Mouse (Mus musculus) frontal cortex, postnatal 10 days (tissue): Measurements from ENCODE around the gene Ddx41.

Experiments
- DNase-seq, 2 experiments: peaks; one replicate each; pipeline ENCODE4 v3.0.0; 2022; ENCODE audit warnings: low spot score in 2 of 2, mixed read lengths in 1 of 2

Gene Ddx41

DNA sequence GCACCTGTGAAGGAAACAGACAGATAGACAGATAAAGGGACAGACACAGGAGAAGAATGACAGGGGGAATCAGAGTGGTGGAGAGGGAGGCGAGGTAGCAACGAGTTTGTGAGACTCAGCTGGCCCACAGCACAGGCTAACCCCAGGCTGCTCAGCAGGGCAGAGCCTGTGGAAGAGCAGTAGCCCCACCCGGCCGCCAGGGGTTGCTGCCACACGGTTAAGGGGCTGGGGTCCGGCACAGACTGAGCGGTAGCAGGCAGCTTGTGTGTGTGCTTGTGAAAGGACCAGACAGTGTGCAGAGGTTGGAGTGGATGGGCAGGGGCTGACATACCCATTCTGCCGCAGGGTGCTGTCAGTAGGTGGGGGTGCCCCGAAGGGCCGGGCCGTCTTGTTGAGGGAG lies 28.6 kb downstream of the Ddx41 start:
- no peak for DNase-seq

DNA sequence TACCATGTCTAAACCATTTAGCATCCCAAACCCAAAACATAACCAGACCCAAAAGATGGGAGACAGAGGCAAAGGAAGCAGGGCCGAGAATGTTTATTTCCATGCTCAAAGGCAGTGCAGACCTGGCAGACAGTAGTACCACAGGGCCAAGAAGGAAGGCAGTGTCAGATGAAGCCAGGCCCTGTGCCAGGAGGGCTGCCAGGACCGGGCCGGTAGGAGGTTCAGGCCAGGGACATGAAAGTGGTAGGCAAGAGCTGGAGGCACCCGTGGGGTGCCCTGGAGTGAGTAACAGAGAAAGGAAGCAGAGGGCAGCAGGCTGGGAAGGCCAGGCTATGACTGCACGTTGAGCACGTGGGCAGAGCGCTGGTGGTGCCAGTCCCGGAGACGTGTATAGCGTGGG lies 29.8 kb downstream of the Ddx41 start:
- no peak for DNase-seq

DNA sequence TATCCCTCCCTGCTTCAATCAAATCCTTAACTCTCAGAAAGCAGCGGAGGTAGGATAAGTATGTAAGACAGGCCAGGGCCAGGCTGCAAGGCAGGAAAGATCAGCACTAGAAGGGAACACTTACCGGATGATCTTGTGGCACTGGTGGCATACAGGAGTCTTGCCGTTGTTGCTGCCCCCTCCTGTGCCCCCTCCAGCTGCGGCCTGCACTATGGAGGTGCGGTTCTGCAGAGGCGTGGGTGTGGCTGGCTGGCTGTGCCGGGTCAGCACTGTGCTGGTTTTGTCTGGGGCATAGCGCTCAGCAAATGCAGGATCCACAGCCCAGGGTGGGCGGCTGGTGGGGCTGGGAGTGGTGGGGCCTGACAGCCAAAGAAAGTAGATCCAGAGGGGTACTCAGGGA lies 30.6 kb downstream of the Ddx41 start:
- no peak for DNase-seq

DNA sequence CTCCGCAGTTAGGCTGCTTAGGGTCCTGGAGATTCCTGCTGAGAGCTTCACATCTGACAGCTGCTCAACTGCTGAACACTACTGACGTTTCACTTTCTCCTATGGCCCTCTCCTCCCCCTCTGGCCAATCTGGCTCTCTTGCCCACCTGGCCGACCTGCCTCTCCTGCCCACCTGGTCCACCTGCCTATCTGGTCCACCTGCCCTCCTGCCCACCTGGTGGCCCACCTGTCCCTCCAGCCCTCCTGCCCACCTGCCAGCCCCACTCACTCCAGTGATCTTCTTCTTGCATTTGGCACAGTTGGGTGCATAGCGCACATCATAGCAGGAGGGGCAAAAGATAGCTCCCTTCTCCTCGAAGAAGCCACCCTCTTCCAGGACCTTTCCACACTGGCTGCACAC lies 32.1 kb downstream of the Ddx41 start:
- no peak for DNase-seq

DNA sequence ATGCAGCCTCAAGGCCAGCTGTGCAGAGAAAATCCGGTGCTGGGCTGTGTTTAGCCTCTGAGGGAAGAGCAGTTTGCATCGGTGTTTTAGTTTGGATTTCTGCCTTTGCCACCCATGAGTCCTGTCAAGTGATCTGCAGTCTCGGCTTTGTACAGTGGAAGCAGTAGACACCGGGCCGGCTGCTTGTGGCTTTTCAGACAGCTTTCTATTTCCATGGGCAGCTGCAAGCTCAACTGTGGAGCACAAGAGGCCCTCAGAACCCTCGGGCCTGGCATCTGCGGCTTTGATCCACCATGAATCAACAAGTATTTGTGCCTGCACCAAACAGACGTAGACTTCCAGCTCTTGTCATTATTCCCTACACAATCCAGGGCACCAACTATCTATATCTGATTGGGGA lies 34.1 kb downstream of the Ddx41 start:
- no peak for DNase-seq

DNA sequence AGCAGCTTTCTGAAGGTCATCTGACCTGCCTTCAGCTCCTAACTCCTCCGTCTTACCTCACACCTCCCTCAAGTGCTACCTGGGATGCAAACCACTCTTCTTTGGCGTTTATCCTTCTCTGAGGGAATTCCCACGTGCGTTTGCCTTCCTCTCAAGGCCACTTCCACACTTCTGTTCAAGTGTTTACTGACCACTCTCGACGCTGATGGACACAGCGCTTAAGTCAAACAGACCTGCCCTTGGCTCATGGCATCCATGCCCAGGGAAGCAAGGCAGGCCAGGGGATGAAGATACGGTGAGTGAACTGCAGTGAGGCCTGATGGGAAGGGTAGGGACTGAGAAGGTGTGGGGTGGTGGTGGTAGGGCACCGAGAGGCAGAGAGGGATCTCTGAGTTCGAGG lies 35.9 kb downstream of the Ddx41 start:
- DNase-seq: no peak

DNA sequence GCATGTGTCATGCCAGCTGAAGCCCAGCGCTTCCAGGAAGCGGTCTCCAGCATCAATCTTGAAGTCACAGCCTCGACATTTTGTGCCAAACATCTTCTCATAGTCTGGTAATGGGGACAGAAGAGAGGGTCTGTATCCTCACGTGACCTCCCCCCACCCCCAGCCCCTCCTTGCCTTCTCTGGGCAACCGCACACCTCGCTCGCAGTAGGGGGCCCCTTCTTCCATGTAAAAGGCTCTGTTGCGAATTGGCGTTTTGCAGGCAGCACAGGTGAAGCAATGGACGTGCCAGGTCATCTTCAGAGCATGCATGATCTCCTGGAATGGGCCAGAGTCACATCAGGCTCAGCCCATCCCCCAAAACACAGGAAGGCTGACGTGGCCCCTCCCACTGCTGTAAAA lies 37.6 kb downstream of the Ddx41 start:
- no peak for DNase-seq

DNA sequence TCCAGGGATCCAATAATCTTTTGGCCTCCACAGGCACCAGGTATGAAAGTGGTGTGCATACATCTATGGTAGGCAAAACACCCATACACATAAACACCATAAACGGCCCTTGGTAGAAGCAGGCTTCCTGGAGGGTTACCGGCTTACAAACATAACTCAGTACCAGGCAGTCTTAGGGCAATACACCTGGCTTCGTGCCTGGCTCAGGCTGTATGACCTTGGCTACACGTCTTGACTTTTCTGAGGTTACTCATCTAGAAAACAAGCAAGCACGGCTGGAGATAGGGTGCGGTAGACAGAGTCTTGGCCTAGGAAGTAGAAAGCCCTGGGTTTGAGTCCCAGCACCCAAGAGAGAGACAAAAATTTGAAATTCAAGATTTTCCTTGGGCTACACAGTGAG lies 39.8 kb downstream of the Ddx41 start:
- DNase-seq: no peak

DNA sequence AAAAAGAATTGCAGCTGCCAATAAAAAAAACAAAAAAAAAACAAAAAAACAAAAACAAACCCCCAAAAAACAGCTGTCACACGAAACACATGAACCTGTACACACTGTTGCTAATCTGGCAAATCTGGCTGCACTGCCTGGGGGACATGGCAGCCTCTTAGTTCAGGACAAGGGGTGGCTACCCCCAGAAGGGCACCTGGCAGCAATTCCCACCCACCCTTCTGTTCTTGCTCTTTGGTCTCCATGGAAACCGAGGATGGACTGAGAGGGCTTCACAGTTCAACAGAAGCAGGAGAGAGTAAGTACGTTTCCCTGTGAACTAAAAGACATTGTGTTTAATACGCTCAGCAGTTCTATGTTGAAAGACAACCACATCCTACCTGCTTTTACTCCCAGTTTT lies 40.8 kb downstream of the Ddx41 start:
- no peak for DNase-seq

DNA sequence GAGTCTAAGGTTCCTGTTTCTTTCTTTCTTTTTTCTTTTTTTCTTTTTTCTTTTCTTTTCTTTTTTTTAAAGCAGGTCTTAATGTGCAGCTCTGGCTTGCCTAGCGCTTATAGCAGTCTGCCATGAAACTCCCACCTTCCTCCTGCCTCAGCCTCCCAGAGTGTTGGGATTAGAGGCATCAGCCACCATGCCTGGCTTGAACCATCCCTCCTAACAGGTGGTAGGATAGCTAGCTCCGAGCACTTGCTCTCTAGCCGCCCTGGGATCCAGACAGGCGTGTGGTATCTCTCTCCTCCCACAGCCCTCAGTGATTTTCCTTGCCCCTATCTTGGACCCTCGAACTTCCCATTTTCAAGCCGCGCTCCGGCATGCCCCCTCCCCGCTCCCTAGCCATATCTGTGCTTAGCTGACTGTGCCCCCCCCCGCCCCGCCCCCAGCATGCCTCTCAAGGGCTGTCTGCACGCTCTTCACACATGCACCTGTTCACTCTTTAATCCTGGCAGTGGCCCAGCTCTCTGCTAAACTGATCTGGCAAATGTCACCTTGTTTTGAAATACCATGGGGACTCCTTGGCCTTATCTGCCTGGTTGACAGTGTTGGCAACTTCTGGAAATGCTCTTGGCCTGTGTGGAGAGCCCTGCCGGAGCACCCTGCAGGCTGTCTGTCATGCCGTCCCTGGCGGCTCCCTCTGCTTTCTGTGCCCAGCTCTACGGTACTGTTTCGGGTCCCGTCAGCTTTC lies 41.4 kb downstream of the Ddx41 start:
- no peak for DNase-seq

DNA sequence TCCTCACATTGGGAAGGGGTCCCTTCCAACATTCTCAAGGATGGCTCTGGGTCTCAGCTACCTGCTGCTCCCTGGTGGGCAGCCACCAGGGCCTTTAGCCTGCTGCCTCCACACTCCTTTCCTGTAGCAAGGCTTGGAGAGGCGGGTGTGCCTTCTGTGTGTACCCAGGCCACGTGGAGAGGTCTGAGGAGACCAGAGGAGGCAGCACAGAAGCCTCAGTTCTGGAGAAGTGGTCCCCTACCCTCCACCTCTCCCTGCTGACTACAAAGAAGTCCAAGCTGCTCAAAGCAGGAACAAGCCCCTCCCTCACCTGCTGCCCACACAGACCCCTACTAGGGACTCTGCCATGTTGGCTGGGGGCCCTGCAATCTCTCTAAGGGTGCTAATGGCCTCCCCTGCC lies 42.2 kb downstream of the Ddx41 start:
- no peak for DNase-seq

DNA sequence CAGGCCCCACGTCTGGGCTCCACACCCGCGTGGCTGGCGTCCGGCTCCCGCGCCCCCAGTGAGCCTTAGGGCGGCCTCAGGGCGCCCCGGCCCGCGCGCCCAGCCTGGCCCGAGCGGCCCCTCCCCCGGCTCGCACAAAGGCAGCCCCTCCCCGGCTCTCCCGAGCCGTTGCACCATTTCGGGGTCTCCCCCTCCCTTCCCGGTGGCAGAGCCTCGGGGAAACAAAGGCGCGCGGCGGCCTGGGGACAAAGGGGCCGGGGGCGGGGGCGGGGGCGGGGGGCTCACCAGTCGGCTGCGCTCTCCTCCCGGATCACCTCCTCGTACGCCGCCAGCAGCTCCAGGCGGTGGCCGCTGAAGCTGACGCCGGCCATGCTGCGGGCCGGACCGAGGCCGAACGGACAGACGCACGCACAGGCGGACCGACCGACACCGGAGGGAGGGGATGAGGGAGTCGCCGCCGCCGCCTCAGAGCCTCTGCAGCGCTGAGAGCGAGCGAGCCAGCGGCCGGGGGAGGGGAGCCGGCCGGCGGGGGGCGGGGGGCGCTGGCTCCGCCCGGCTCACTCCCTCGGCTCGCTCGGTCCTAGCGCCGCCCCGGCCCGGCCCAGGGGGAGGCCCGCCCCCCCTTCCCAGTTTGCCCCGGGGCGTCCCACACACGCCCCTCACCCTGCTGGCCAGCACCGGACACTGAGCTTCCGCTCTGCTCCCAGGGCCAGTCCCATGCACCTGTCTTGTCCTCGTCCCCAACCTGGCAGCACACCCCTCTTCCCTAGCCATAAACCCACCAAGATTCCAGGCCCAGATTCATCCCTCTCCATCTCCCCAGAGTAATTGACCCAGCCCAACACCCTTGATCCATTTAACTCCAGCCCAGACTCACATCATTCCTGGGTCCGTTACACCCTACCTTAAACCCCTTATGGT lies 48.6 kb downstream of the Ddx41 start, which contains the start of gene Dbn1:
TSS of gene Dbn1 (minus strand) at position 534 of the 921 bp plus-strand sequence.
- DNase-seq: peak in 1 of 2 experiments; percentile 61

DNA sequence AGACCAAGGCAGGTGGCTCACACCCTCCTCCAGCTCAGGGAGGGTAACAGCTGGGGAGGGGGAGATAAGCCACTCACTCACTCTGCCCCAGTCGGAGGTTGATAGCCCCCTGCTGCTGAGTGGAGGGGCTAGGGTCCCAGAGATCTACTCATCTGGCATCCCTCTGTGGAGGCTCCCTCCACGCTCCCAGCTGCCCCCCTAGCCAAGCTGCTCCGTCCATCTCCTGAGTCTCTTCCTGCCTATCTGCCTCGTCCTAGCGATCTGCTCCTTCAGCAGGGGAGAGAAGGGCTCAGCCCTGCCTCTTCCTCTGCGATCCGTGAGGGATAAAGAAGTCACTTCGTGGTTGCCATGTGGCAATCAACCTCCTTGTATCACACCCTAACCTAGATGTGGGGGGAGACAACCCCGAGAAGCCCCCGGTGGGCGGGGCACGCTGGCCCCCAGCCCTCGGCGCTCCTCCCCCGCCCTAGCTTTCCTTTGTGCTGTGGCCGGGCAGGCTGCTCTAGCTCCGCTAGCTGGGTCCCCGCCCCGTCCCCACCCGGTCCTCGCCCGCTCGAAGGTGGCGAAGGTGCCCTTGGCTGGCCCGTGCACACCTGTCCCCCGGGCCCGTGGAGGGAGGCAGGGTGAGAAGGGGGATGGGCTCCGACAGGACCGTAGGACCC lies 49.4 kb downstream of the Ddx41 start:
- no peak for DNase-seq

DNA sequence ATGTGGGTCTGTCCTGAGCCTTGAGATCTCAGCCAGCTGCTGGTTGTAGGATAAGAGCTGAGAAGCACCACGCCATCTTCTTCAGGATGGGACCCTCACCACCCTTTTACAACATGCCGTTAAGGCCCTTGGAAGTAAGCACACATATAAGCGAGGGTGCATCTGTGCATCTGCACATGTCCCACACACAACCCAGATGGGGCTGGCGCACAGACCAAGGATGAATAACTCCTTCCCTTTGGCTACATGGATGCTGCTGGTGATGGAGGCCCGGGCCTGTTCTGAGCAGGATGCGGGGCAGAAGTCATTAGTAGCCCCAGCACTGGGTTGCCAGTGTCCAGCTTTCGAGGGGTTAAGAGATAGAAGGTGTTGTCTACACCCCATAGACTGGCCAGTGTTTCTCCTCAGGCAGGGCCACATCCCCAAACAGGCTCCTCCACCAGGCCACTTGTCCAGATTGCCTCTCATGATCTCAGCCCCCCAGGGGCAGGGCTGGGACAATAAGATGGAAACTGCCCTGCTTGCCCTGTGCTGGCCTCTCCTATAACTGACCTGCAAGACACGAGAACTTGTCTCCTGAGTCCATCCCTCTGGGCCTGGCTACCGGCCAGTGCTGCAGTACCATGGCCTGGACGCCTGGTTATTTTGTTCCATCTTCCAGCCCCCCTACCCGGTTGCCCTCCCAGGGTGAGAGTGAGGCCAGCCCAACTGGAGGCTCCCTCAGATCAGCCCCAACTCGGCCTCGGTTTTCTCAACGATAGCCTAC lies 50.2 kb downstream of the Ddx41 start:
- no peak for DNase-seq

DNA sequence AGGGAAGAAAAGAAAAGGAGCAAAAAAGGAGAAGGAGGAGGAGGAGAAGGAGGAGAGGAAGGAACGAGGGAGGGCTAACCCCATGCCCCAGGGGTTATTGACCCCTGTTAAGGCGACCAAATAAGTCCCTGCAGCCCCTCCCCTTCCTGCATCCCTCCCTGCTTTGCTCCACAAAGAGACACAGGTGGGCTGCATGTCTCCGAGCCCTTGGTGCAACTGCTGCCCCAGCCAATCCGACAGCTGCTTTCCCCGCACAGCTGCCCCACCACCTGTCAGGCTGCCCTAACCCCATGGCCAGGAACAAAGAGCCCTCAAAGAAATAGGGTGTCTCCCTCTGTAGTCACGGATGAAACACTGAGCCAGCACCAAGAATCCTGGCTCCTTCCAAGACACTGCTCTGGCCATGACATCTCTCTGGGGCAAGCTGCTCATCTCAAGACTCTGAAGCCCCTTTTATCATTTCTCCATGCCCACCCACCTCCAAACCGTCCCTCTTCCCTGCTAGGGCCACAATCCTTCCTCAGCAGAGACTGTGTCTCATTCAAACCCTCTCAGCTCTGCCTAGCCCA lies 51.9 kb downstream of the Ddx41 start:
- no peak for DNase-seq

DNA sequence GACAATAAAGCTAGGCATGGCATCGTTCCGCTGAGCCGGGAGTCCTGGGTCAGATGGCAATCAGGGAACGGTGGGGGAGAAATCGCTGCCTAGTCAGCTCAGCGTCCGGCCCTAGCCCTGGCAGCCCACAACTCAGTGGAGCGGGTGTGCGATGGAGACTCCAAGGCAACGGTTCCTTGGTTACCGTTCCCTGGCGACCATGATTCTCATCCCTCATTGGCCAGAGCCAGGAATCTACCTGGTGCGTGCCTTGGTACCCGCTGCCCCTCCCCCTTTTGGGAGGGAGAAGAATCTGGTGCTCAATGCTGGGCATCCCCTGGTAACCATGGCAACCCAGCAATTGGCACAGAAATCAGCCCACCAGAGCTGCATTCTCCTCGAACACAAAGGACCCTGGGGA lies 52.9 kb downstream of the Ddx41 start:
- peak; percentile 92 to 96 for DNase-seq

DNA sequence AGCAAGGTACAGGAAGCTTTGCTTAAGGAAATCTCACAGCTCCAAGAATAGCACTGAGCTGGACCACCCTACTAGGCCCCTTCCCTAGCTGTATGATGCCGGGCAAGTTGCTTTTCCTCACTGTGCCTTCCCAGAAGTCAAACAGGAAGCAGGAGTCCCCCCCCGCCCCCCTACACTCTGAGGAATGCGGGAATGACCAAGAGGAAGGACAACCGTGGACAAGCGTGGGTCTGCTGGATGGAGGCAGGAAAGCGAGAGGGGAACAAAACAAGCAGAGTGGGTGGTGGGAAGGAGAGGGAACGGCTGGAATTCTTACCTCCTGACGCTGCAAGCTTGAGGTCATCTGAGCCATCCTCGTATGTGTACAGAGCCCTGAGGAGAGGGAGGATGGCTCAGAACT lies 53.4 kb downstream of the Ddx41 start:
- no peak for DNase-seq

DNA sequence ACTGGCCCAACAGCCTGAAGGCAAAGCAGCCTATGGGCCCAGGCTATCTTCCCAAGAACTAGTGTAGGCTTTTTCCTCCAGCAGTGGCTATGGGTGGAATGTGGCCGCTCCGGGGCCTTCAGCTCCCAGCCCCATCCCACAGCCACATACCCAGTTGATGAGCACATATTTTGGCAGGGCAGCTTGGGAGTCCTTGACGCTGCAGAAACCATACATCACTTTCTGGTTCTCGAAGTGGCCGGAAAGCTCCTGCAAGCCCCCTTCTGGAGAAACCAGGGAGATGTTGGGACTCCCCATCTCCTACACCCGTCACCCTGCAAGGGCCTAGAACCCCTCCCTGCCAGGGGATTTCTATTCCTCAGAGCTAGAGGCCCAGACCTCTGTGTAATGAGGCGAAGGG lies 53.9 kb downstream of the Ddx41 start:
- no peak for DNase-seq
